Mouse (Mus musculus): ENCODE measurements at regions not wholly inside any gene's neighbourhood (a gene's known extent, or its start where the extent isn't known, plus 50 kb on each side); places are given as distances from the start of the nearest gene placed in this dataset.

- DNase-seq (ENCODE audit: low spot score in 2 of 2) = no peak
- intact Hi-C loops (cut with DNase I) = no loop called here
Measured at GRCm38 (mm10) chr4:93935692-93936091, 600.4 kb upstream of the Tusc1 start.

- intact Hi-C loops (cut with DNase I) = no loop called here
- peak in 1 of 2 experiments; percentile 1 for DNase-seq (ENCODE audit: low spot score in 2 of 2)
Measured at GRCm38 (mm10) chr4:93927117-93927516, 591.8 kb upstream of the Tusc1 start.

- no peak for DNase-seq (ENCODE audit: low spot score in 2 of 2)
- intact Hi-C loops (cut with DNase I) = no loop called here
Measured at GRCm38 (mm10) chr4:93924402-93924801, 589.1 kb upstream of the Tusc1 start.

- DNase-seq (ENCODE audit: low spot score in 2 of 2) = peak; percentile 22 to 92
- intact Hi-C loops (cut with DNase I) = loop anchor here (2.0 kb wide), 1 partner anchor 132 kb away; no protein-coding TSS in a partner anchor
Measured at GRCm38 (mm10) chr4:93886631-93887030, 551.3 kb upstream of the Tusc1 start.

GRCm38 (mm10) chr4:93881318-93881717, 546.0 kb upstream of the Tusc1 start:
- peak in 1 of 2 experiments; percentile 13 for DNase-seq (ENCODE audit: low spot score in 2 of 2)
- intact Hi-C loops (cut with DNase I) = no loop called here

GRCm38 (mm10) chr4:93879351-93879872, 544.1 kb upstream of the Tusc1 start:
- intact Hi-C loops (cut with DNase I) = no loop called here
- DNase-seq (ENCODE audit: low spot score in 2 of 2) = peak; percentile 43 to 90

- intact Hi-C loops (cut with DNase I) = no loop called here
- no peak for DNase-seq (ENCODE audit: low spot score in 2 of 2)
Measured at GRCm38 (mm10) chr4:93873271-93873670, 538.0 kb upstream of the Tusc1 start.

- intact Hi-C loops (cut with DNase I) = no loop called here
- DNase-seq (ENCODE audit: low spot score in 2 of 2) = no peak
Measured at GRCm38 (mm10) chr4:93853451-93853850, 518.1 kb upstream of the Tusc1 start.

- no peak for DNase-seq (ENCODE audit: low spot score in 2 of 2)
- intact Hi-C loops (cut with DNase I) = no loop called here
Measured at GRCm38 (mm10) chr4:93849178-93849577, 513.9 kb upstream of the Tusc1 start.

- no peak for DNase-seq (ENCODE audit: low spot score in 2 of 2)
- intact Hi-C loops (cut with DNase I) = no loop called here
Measured at GRCm38 (mm10) chr4:93830701-93831100, 495.4 kb upstream of the Tusc1 start.

- intact Hi-C loops (cut with DNase I) = no loop called here
- DNase-seq (ENCODE audit: low spot score in 2 of 2) = no peak
Measured at GRCm38 (mm10) chr4:93793104-93793503, 457.8 kb upstream of the Tusc1 start.

- no peak for DNase-seq (ENCODE audit: low spot score in 2 of 2)
- intact Hi-C loops (cut with DNase I) = no loop called here
Measured at GRCm38 (mm10) chr4:93790157-93790556, 454.8 kb upstream of the Tusc1 start.

- intact Hi-C loops (cut with DNase I) = no loop called here
- DNase-seq (ENCODE audit: low spot score in 2 of 2) = no peak
Measured at GRCm38 (mm10) chr4:93754497-93754896, 419.2 kb upstream of the Tusc1 start.

- DNase-seq (ENCODE audit: low spot score in 2 of 2) = no peak
- intact Hi-C loops (cut with DNase I) = no loop called here
Measured at GRCm38 (mm10) chr4:93746326-93746725, 411.0 kb upstream of the Tusc1 start.

GRCm38 (mm10) chr4:93713711-93714110, 378.4 kb upstream of the Tusc1 start:
- intact Hi-C loops (cut with DNase I) = no loop called here
- no peak for DNase-seq (ENCODE audit: low spot score in 2 of 2)

- DNase-seq (ENCODE audit: low spot score in 2 of 2) = no peak
- intact Hi-C loops (cut with DNase I) = no loop called here
Measured at GRCm38 (mm10) chr4:93676403-93677039, 341.2 kb upstream of the Tusc1 start.

- intact Hi-C loops (cut with DNase I) = no loop called here
- no peak for DNase-seq (ENCODE audit: low spot score in 2 of 2)
Measured at GRCm38 (mm10) chr4:93675739-93676402, 340.6 kb upstream of the Tusc1 start.

- no peak for DNase-seq (ENCODE audit: low spot score in 2 of 2)
- intact Hi-C loops (cut with DNase I) = no loop called here
Measured at GRCm38 (mm10) chr4:93669050-93669449, 333.7 kb upstream of the Tusc1 start.

- DNase-seq (ENCODE audit: low spot score in 2 of 2) = no peak
- intact Hi-C loops (cut with DNase I) = no loop called here
Measured at GRCm38 (mm10) chr4:93664293-93664692, 329.0 kb upstream of the Tusc1 start.

- intact Hi-C loops (cut with DNase I) = no loop called here
- DNase-seq (ENCODE audit: low spot score in 2 of 2) = no peak
Measured at GRCm38 (mm10) chr4:93638207-93638606, 302.9 kb upstream of the Tusc1 start.

GRCm38 (mm10) chr4:93598474-93598873, 263.2 kb upstream of the Tusc1 start:
- no peak for DNase-seq (ENCODE audit: low spot score in 2 of 2)
- intact Hi-C loops (cut with DNase I) = no loop called here
